Mouse (Mus musculus) kidney, postnatal 4 days (tissue): ENCODE measurements around the gene Slc25a22.
"Not testable (repeated sequence)": the region's sequence is repeated elsewhere in the genome, so short reads cannot be mapped to it uniquely, and the experiment has no call there.

ENCODE experiments used
- DNase-seq, 2 experiments: peaks; one replicate each; pipeline ENCODE4 v3.0.0; 2021; ENCODE audit warnings: mixed read lengths in 2 of 2

Slc25a22 gene

DNA sequence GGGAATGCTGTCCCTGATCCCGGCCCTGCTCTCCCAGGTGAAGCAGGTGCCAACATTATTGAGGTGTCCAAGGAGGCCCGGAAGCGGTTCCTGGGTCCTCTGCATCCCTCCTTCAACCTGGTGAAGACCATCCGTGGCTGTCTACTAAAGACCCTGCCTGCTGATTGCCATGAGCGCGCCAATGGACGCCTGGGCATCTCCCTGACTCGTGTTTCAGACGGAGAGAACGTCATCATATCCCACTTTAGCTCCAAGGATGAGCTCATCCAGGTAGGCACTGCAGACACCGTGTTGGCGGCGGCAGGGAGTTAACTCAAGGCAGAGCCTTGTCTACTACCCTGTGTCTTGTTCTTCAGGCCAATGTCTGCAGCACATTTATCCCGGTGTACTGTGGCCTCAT, 19.5 kb upstream of the Slc25a22 start:
- DNase-seq: no peak

DNA sequence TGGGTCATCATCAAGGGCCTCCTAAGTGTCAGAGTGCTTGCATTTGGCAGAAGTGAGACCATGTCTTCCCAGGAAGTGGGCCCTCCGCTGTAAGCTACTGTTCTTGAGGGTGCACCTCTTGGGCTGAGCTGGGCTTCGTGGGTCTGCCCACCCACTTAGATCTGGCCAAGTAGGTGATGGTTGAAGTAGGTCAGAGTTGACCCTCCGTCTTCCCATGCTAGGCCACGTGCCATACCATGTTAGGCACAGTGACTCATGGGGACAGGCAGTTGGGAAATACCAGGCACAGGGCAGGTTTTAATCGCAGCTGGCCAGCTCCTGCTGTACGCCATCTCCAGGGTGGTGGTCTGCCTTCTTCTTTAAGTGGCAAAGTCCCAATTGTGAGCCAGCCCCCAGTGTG, 19.0 kb upstream of the Slc25a22 start:
- no peak for DNase-seq

DNA sequence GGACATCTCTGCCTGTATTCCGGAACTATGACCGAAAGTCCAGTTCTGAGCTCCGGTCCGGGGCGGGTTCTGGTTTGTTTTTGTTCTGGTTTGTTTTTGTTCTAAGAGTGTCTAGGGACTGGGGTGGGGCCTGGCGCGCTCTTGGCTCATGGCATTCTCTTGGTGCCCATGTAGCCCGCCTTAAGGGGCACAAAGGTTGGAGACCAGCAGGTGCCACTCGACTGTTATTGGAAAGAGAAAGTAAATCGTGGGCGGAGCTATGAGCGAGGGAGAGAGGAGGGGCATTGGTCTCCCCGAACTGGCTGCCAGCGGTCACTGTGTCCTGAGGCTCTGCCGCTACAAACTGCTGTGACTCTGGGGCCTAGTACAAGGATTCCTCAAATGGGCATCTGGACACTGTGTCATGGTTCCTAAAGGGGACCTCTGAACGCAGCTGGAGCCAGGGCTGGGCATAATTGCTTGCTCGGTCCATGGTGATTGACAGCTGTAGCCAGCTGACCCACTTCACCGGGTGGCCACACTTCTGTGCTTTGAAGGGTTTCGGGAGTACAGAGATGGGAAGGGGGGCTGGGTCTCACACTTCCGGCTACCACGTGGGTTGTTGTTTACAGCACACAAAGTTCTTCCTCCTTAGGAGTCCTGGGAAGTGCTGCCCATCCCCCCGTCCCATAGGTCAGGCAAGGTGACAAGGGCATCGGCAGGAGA, 18.1 kb upstream of the Slc25a22 start:
- peak; percentile 74 to 84 for DNase-seq

DNA sequence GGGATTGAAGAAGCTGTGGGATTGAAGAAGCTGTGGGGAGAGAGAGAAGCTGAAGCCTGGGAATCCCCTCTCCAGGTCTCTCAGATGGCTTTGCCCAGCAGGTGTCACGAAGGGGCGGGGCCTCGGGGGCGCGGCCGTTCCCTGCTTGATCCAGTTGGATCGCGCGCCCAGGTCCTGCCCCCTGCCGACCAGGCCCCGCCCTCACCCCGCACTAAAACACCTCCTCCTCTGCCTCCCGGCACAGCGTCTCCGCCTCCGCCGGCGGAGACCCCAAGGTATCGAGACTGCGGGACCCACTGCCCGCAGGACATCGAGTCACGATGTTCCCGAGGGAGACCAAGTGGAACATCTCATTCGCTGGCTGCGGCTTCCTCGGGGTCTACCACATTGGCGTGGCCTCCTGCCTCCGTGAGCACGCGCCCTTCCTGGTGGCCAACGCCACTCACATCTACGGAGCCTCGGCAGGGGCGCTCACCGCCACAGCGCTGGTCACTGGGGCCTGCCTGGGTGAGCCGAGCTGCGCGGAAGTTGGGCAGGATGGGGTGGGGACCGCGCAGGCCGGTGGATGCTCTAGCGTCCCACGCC, 17.4 kb upstream of the Slc25a22 start, which contains the start of gene Pnpla2:
Pnpla2 (plus strand) TSS at position 232 of the 585 bp plus-strand sequence.
- peak; percentile 98 to 99 for DNase-seq

DNA sequence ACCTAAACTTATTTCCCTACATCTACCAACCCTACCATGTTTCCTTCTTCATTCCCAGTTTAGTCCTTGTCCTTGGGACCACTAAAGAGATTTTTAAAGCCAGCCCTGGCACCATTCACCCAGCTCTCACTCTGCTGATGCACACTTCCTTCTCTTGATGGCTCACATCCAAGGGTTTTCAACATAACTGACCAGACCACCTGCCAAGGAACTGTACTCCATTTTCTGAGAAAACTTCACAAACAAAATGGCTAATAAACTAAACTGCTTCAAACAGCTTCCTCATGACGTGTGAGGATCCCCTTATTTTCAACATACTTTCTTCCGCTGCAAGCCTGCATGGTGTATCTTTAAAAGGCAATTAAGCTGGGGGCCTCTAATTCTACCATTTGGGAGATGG, 15.9 kb upstream of the Slc25a22 start:
- DNase-seq: no peak

DNA sequence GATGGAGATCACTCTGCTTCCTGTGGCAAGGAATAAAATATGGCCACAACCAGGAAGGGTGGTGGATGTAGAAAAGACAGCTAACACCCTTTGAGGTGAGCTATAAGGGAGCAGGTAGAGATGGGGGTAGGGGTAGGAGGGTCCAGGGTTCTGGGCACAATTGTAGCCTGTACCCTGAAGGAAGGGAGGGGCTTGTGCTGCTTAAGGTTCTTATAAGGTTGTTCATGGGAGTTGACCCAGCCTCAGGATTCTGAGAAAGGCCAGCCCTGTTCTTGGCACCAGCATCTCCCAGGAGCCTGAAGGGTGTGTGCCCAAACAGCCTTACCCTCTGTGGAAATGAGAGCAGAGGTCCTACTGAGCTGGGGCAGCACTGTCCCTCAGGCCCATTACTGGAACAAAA, 14.2 kb upstream of the Slc25a22 start:
- no peak for DNase-seq

DNA sequence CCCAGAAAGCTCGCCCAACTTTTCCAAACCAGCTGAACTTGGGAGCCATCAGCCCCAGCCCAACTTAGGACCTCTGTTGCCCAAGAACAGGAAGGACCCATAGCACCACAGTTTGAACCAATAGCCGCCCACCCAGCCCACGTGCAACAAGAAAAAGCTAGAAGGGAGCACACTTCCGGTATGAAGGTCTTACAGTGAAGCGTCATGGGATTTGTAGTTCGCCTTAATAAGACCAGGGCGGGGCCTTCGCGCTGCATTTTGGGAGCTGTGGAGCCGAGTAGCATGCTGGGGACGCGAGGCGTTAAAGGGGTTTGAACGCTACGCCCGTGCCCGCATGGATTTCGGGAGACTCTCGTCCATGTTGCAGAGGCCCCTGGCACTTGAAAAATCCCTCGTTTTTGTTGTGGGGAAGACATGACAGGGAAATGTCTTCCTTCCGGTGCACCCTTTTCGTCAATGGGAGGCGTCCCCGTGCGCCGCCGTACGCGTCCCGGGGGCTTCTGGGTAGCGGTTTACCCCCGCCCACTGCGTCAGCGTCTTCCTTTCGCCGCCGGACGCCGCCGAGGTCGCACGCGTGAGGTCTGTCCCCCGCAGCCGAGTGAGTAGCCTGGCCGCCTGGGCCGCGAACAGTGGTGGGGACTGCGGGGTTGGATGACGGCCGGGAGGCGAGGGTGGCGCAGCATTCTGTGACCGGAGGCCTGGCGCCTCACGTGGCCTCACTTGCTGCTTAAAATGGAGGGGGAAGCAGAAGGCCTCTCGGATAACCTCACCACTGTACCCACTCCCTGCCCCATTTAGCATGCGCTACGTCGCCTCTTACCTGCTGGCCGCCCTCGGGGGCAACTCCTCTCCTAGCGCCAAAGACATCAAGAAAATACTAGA, 9.7 kb upstream of the Slc25a22 start, which contains the start of gene Rplp2:
Rplp2 (plus strand) TSS at position 261 of the 882 bp plus-strand sequence.
- peak; percentile 94 to 97 for DNase-seq

DNA sequence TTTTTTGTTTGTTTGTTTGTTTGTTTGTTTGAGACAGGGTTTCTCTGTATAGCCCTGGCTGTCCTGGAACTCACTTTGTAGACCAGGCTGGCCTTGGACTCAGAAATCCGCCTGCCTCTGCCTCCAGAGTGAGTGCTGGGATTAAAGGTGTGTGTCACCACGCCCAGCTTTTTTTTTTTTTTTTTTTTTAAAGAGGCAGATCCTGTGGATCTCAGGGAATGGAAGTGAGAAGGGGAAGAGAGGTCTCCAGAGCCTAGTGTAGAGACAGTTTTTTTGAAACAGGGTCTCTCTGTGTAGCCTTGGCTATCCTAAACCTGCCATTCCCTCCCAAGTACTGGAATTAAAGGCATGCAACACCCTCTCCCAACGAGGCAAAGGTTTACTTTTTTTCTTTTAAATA, 8.7 kb upstream of the Slc25a22 start:
- DNase-seq: not testable (repeated sequence)

DNA sequence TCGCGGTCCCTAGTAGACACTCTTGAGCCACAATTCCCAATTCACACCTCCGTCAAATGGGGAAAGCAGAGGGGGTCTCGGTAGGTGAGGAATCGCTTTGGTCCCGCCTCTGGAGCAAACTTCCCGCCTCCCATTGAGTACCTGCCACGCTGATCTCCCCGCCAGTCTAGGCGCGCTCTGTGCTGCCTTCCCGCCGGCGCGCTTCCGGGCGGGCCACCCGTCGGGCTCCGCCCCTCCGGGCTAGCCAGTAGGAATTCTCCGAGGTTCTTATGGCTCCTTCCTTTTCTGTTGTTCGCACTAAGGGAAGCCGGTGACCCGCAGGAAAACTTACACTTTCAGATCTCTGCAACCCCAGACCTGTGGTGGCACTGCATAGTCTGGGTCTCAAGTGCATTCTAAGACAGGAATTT, 6.1 kb upstream of the Slc25a22 start, which contains the start of gene Pidd1:
Pidd1 (minus strand) TSS at position 198 of the 410 bp plus-strand sequence.
- peak; percentile 80 to 87 for DNase-seq

DNA sequence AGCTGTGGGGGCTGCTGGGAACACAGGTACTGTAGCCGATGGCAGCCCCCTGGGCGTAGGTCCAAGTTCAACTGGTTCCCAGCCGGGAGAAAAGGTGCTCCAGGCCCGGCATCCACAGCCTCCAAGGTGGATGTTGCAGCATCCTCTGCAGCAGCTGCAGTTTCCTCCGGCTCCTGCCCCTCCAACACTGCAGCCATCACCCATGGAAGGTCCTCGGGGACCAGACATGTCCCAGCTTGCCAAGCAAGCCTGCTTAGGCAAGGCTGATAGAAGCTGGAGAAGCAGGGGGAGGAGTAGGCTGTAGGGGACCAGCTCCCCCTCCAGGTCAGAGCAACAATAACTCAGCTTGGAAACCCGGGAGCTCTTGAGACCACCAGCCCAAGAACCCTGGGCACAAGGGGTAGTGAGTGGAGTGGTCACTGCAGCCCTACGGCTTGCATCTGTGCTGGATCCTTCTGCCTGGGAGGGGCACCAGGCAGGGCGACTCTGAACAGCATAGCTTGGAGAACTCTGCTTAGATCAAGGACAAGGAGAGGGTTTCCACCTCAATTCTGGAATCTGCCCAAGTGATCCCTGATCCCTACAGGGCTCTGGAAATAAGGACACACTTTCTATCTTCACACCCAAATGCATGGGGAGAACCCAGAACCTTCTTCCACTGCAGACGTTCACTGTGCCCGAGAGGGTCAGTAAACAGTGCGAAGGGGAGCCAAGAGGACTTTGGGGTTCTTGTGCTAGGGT, 5.6 kb upstream of the Slc25a22 start:
- DNase-seq: peak in 1 of 2 experiments; percentile 63

DNA sequence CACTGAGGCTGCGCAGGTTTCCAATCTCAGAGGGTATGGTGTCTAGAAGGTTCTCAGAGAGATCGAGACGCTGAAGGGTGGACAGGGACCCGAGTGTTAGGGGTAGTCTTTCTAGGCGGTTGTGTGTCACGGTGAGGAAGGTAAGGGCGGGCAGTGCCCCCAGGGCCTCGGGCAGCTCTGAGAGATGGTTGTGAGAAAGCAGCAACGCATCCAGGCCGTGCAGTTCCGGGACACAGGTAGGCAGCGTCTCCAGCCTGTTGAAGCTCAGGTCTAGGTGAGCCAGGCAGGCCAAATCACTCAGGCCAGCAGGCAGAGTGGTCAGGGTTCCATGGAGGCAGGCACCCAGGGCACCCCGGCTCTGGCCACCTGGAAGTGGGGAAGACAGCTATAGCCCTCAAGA, 4.5 kb upstream of the Slc25a22 start:
- DNase-seq: no peak

DNA sequence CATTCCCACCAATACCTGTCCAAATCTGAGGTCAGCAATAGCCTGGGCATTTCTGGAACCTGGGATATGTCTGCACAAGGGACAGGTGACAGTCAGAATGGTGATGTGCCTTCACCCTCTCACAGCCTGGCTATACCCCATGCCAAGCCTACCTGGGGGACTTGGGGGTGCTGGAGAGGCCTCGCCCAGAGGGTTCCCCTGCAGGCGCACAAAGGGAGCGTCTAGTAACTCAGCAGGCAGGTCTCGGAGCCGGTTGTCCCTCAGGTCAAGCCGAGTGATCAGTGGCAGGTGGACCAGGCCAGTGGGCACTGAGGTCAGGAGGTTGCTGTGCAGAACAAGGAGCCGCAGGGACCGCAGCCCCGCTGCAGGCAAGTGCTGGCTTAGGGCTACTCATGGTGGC, 3.8 kb upstream of the Slc25a22 start:
- no peak for DNase-seq

DNA sequence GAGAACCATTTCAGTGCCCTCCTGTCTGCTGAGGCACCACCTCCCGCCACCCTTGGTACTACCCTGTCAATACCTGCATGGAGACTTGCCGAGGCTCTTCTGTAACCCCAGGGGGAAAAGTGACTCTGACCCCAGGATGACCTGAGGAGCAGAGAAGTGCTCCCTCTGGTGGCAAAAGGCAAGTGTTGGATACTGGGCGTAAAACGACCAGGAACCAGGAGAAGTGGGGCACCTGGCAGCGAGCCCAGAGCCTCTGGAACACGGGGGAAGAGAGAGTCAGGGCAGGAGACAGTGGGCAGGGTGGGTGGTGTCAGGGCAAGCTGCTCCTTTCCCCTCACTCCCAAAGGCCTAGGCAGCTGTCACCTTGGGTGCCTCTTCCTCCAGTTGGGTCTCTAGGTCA, 2.9 kb upstream of the Slc25a22 start:
- DNase-seq: peak; percentile 76 to 83

DNA sequence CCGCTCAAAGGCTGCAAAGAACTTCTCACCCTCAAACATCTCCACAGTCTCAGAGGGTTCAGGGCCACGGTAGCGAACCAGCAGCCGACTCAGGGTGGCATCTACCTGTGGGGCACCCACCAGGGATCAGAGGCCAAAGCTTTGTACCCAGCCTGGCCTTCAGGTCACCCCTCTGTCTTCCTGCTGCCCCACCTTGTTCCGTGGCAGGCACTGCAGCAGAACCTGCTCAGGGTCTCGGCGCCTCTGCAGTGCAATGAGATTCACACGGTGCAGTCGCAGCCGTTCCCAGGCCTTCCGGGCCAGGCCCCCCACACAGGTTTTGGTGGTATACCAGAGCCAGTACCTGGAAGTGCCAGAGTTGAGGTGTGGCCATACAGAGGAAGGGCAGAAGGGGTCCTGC, 2.1 kb upstream of the Slc25a22 start:
- no peak for DNase-seq

DNA sequence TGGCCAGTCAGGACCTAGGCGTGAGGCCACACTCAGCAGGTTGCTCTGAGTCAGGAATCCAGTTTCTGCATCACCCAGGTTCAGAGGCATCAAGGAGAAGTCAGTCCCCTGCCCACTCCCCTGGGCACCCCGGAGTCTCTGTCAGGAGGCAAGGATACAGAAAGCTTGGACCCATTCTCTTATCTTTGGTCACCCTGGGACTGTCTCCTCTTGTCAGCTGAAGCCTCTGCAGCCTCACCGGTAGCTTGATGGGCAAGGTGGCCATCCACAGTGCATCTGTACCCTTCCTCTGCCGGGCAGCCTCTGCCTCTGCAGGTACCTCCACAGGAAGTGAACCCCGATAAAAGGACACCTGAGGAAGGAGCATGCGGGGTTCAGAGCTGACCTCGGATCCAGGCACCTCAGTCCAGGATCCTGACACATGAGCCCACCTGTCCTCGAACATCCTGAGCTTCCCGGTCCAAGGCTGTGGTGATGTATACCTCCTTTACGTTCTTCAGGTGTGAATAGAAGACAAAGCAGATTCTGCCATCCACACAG, 1.5 kb upstream of the Slc25a22 start:
- no peak for DNase-seq

DNA sequence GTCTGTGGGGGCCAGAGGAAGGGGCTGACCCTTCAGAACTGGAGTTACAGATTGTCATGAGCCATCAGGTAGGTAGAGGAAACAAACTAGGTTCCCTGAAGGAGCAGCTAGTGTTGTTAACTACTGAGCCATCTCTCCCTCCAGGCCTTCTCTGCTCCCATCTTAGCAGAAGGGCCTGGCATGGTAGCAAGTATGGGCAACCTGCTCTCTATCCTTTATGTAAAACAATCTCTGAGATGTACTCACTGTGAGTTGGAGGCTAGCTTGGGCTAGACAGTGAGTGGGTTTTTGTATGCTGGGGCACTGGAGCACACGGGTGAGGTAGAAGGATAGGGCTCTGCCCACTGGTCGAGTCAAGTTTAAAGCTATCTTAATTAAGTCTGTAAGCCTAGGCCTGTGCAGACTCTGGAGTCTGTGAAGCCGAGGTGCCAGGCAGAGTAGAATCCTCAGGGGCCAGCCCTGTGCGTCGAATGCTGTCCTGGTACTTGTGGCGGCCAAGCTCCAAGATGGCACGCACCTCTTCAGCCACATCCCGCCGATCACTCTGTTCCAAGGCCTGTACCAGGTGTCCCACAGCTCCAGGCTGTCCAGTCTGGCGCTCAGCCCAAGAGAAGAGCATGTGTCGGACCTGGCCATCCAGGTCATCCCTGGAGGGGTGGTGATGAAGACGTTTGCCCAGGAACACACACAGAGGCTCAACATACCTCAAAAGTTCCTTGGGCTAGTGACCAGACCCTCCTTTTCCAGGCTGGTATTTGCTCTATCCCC, 693 bp upstream of the Slc25a22 start:
- no peak for DNase-seq

DNA sequence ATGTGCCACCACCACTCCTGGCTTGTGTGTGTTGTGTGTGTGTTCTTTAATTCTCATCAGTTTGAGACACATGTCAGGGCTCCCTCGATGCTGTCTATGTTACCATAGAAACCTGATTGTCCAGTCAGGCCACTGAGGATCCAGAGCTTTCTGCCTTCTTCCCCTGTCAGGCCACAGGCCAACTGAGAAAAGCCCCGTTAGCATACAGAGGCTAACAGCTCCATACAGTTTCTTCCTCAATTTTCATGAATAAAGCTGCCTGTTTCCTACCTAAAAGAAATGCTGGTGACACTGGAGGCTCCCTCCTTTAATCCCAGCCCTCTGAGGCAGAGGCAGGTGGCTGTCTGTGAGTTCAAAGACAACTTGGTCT, 1.2 kb downstream of the Slc25a22 start:
- DNase-seq: no peak

DNA sequence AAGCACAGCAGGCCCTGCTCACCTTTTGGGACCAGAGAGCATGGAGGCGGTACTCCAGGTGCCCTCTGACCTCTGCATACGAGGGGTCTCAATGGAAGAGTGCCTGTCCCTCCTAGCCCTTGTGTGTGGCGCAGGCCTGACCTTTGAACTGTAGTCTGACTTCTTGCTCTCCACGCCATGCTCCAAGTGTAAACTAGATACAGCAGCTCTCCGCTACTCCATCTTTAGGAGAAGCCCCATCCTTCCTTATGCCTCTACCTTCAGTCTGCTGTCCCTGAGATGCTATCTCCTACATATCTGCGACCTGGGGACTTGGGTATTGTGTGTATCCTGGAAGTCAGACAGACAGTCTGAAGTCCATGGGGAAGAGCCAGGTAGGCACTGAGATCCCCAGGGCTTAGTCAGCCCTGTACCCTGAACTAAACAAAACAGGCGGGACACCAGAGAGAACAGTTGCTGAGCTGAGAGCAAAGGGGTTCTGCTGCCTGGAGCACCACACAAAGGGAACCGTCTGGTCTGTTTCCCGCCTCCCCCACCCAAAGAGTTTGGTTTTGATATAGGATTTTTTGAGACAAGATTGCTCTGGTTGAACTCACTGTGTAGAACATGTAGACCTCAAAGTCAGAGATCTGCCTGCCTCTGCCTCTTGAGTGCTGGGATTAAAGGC, 1.7 kb downstream of the Slc25a22 start:
- no peak for DNase-seq

DNA sequence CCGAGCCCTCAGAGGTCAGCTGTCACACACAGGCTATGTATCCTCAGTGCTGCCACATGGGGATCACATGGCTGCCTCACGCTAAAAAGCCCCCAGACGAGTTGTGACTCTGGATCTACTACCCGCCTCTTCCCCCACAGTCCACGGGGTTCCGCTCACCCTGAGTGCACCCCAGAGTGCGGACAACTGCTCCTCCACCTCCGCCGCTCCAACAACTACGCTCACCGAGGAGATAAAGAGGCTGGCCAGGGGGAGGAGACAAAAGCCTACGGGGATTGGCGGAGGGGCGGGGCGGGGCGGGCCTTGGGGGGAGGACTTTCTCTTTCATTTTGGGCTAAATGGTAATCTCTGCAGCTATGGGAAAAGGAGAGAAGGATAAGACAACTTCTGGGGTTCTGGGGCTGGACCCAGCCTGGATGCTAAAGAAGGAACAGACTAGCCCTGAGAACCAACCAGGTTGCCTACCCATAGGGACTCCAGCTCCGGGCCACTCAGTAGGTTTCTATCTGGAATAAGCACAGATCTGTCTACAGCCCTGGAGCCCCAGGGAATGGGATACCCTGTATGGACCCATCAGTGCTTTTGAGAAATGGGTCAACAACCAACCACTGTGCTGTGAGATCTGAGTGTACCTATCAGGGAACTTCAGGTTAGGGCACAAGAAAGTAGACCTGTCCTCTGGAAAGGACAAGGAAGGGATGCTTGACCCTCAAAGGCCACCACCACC, 2.4 kb downstream of the Slc25a22 start:
- peak; percentile 57 to 65 for DNase-seq

DNA sequence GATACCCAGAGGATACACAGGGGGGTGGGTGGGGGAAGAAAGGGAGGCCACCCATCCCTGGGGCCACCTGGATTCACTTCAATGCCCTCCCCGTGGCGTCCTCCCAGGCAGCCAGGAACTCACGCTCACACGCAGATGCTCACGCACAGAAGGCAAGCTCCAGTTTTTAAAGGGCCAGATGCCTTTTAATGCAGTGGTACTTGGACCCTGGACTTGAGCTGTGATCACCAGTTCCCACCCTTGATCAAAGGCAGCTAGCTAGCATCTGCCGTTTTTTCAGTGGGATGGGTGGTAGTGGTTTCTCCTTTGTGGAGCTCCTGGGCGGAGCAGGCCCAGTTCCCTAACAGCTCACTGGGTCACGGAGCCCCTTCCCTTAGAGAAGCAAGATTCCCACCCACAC, 3.2 kb downstream of the Slc25a22 start:
- DNase-seq: peak in 1 of 2 experiments; percentile 65
